Mouse (Mus musculus) G1E (cell line): ENCODE data around the gene Ddit4.

Experiments
- CTCF ChIP-seq: IDR thresholded peaks from 2 replicates; pipeline ENCODE4 v1.5.1; 2012; ENCODE audit warnings: low read depth, low read length, inconsistent platforms, mixed read lengths
- GATA1 ChIP-seq: IDR thresholded peaks from 2 replicates; pipeline ENCODE4 v1.6.1; 2012; ENCODE audit warnings: borderline replicate concordance, low read length, inconsistent platforms, mixed read lengths
- GATA2 ChIP-seq: IDR thresholded peaks from 2 replicates; pipeline ENCODE4 v1.6.1; 2012; ENCODE audit warnings: low read depth, low read length, inconsistent platforms, borderline replicate concordance
- POLR2AphosphoS5 ChIP-seq: IDR thresholded peaks from 2 replicates; pipeline ENCODE4 v1.6.1; 2012; ENCODE audit warnings: low read depth, low read length, inconsistent platforms; ENCODE audit not compliant: insufficient replicate concordance
- TAL1 ChIP-seq: conservative IDR thresholded peaks from 2 replicates; pipeline ENCODE4 v1.6.1; 2012; ENCODE audit warnings: low read depth, low read length, inconsistent platforms, mixed read lengths

DNA sequence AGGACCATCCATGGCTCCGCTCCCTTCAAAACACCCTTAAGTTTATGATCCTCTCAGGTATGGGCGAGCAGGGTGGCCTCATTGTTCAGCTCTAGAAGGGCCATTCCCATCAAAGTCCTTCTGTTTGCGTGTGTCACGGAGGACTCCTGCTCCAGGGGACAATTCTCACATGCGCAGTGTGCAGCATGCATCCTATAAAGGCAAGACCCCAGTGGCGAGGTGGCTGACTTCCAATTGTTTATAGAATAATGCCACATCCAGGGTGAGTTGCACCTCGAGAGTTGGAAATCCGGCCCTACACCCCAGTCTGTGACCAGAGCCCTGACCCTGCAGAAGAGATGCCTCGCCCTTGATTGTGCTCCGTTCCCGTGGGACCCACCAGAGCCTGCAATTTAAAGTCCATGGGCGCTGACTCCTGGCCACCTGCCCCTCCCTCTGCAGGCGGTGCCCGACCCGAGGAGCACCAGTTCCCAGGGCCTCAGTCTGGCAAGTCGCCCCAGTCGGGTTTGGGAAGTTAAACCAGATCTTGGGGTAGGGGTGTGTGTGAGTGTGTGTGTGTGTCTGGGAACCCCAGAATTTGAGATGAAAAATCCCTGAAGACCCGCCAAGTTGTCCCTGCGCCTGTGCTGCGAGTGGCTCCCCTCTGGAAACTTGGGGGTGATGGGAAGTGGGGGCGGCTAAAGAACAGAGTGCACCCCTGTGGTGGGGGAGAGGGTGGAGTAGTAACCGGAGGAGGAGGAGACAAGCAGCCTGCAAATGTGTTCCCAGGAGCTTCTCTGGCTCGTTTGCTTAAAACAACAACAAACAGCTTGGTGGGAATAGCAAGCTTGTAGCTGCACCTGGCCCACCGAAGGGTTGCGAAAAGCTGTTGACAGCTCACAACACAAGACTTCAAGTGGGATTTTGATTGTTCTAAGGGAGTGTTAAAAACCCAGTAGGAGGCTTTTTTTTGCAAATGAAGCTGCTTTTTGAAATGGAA is 5.8 kb upstream of the Ddit4 start:
- TF ChIP-seq CTCF (no peak), TAL1 (no peak), GATA1 (no peak), POLR2AphosphoS5 (no peak), GATA2 (no peak)
